In the genomic region with DNA sequence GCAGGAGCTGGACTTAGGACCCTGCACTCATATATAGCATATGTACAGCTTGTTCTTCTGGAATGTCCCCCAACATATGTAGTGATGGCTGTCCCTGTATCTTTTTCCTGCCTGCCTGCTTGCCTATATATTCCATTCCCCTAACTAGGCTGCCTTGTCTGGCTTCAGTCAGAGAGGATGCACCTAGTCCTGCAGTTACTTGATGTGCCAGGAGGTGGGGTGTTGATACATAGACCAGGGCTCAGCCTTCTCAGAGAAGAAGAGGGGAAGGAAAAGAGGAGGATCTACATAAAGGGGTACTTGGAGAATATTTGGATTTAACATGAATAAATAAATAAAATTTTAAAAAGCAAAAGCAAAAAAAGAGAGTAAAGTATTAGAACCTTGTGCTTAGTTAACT, we compare ENCODE assay signal across 16 mouse cellular contexts.
DNase-seq lines count a peak whose midpoint lies in the region; ATAC-seq and TF ChIP-seq lines count a peak whose summit lies in the region.
"Had no signal": no experiment of that assay in that cellular context is flagged by ENCODE, and none has a peak within 500 bp of the region (broad histone marks: within the 10 kb centered on the region; RNA-seq: fewer than 3 reads in every experiment).

No protein-coding gene starts in this region.

- no peaks in the 10 kb centered on the region for H3K27me3 ChIP-seq in heart, postnatal 0 days (ENCODE audit: control insufficient read depth, insufficient read depth, low read length)
- H3K27me3 ChIP-seq: embryonic facial prominence, embryonic 13.5 days; forebrain, embryonic 12.5 days; heart, embryonic 15.5 days; neural tube, embryonic 15.5 days; Patski had no signal

- H3K4me3 ChIP-seq in heart, postnatal 0 days (ENCODE audit: low read depth, low read length), result no peak overlapping the region
- H3K4me3 ChIP-seq: embryonic facial prominence, embryonic 13.5 days; forebrain, embryonic 12.5 days; heart, embryonic 15.5 days; neural tube, embryonic 15.5 days had no signal

- TF ChIP-seq CTCF in heart, postnatal 0 days (IDR thresholded peaks at IDR 0.05; ENCODE audit: low read depth), result peak; percentile 55

- no peak for DNase-seq in heart, postnatal 0 days (ENCODE audit: low spot score)
- no peak for DNase-seq in heart, adult 18-20 months
- DNase-seq in left cerebral cortex, postnatal 4 days, result peak; percentile 2
- DNase-seq in left cerebral cortex, adult 9 months (ENCODE audit: low spot score in 2 of 2), result no peak
- DNase-seq in ZHBTc4 (ENCODE audit: low read depth, low spot score), result peak; percentile 5
- peak; percentile 13 to 19 for DNase-seq in cerebellum, postnatal 14 days
- no peak for DNase-seq in spleen, postnatal 4 days (ENCODE audit: low spot score in 2 of 2)
- DNase-seq: gastrocnemius, postnatal 10 days; kidney, postnatal 14 days; right cerebral cortex, postnatal 14 days; thymus, postnatal 4 days had no signal

- H3K4me2 ChIP-seq in heart, postnatal 0 days (ENCODE audit: low read depth, low read length), result no peak overlapping the region
- H3K4me2 ChIP-seq: embryonic facial prominence, embryonic 13.5 days; forebrain, embryonic 12.5 days; heart, embryonic 15.5 days; neural tube, embryonic 15.5 days had no signal

- TF ChIP-seq EP300 in heart, postnatal 0 days (IDR thresholded peaks at IDR 0.05; ENCODE audit: low read depth), result no peak

- H3K9me3 ChIP-seq in heart, postnatal 0 days (replicated peaks; ENCODE audit: control insufficient read depth, low read length), result no peaks in the 10 kb centered on the region
- H3K9me3 ChIP-seq: embryonic facial prominence, embryonic 13.5 days; forebrain, embryonic 12.5 days; heart, embryonic 15.5 days; neural tube, embryonic 15.5 days had no signal

- no peak for ATAC-seq in heart, postnatal 0 days (ENCODE audit: insufficient read depth, low read depth)
- ATAC-seq: Patski had no signal

- H3K27ac ChIP-seq in heart, postnatal 0 days (ENCODE audit: low read depth), result no peak overlapping the region
- H3K27ac ChIP-seq: embryonic facial prominence, embryonic 13.5 days; forebrain, embryonic 12.5 days; heart, embryonic 15.5 days; neural tube, embryonic 15.5 days had no signal

- H3K9ac ChIP-seq in heart, postnatal 0 days (replicated peaks; ENCODE audit: low read depth, low read length), result no peak overlapping the region
- H3K9ac ChIP-seq: embryonic facial prominence, embryonic 13.5 days; forebrain, embryonic 12.5 days; heart, embryonic 15.5 days; neural tube, embryonic 15.5 days had no signal

- H3K4me1 ChIP-seq in heart, postnatal 0 days (ENCODE audit: control insufficient read depth, insufficient read depth), result no peaks in the 10 kb centered on the region
- H3K4me1 ChIP-seq: embryonic facial prominence, embryonic 13.5 days; forebrain, embryonic 12.5 days; heart, embryonic 15.5 days; neural tube, embryonic 15.5 days had no signal

- intact Hi-C loops in left cerebral cortex, postnatal 4 days (cut with DNase I), result no loop called here

- H3K36me3 ChIP-seq in heart, postnatal 0 days (replicated peaks; ENCODE audit: control insufficient read depth, insufficient read depth, low read length), result no peaks in the 10 kb centered on the region
- H3K36me3 ChIP-seq: embryonic facial prominence, embryonic 13.5 days; forebrain, embryonic 12.5 days; heart, embryonic 15.5 days; neural tube, embryonic 15.5 days had no signal

Comparison
In these comparisons a context has a peak if more than half of its experiments do, and no peak if none do; other contexts are left out.
1. DNase-seq: peak in left cerebral cortex, postnatal 4 days (single experiment), ZHBTc4 (single experiment) and cerebellum, postnatal 14 days (2 of 2); none in heart, postnatal 0 days (single experiment), heart, adult 18-20 months (0 of 2), left cerebral cortex, adult 9 months (0 of 2) and spleen, postnatal 4 days (0 of 2).